Mouse (Mus musculus): ENCODE results near the gene Mavs. TPM values are rescaled to one million over a fixed set of nuclear protein-coding genes. Genes with fewer than 3 reads are reported as not detected.
A peak's percentile ranks its signal among the peaks of the same experiment; 100 is the strongest.

Mavs gene
- polyA plus RNA-seq (2015; fragmentation: Nextera tagmentation; extraction: Ambion mirVana) = 6.6 and 8.6 TPM in 2 replicates

GRCm38 (mm10) chr2:131233307-131234126, at the start of gene Mavs:
Gene Mavs, plus strand, starts transcription at chr2:131234063.
- Histone ChIP-seq H3K27ac (no peak within 1 kb of the TSS), H3K9ac (replicated peaks) (peak within 1 kb of the TSS; percentile 64), H3K36me3 (no peaks in the 10 kb centered on the region), H3K9me3 (no peaks in the 10 kb centered on the region), H3K27me3 (no peaks in the 10 kb centered on the region), H3K4me3 (replicated peaks) (peak within 1 kb of the TSS; percentile 52), H3K4me1 (replicated peaks) (peaks cover 19% of the 10 kb centered on the region), H3K4me2 (replicated peaks) (peak within 1 kb of the TSS; percentile 83)
- 8% methylated on average over 29 of the region's 29 CpGs for WGBS
- peak; percentile 100 for ATAC-seq

- peak overlapping the region; percentile 79 for H3K9ac ChIP-seq (replicated peaks)
- ATAC-seq = peak; percentile 7; the same call in 1 of the 2 replicates
- peak overlapping the region; percentile 63 for H3K4me2 ChIP-seq (replicated peaks)
- no peaks in the 10 kb centered on the region for H3K36me3 ChIP-seq
- peaks cover 3% of the 10 kb centered on the region; the same call in 1 of the 2 replicates for H3K27me3 ChIP-seq
- peak overlapping the region; percentile 70 for H3K4me3 ChIP-seq (replicated peaks)
- 2% methylated on average over 14 of the region's 14 CpGs for WGBS
- no peaks in the 10 kb centered on the region for H3K9me3 ChIP-seq
- H3K27ac ChIP-seq = peak overlapping the region; percentile 70
- peaks cover 47% of the 10 kb centered on the region for H3K4me1 ChIP-seq (replicated peaks)
Observed at GRCm38 (mm10) chr2:131186343-131186742, 47.5 kb upstream of the Mavs start.

DNA sequence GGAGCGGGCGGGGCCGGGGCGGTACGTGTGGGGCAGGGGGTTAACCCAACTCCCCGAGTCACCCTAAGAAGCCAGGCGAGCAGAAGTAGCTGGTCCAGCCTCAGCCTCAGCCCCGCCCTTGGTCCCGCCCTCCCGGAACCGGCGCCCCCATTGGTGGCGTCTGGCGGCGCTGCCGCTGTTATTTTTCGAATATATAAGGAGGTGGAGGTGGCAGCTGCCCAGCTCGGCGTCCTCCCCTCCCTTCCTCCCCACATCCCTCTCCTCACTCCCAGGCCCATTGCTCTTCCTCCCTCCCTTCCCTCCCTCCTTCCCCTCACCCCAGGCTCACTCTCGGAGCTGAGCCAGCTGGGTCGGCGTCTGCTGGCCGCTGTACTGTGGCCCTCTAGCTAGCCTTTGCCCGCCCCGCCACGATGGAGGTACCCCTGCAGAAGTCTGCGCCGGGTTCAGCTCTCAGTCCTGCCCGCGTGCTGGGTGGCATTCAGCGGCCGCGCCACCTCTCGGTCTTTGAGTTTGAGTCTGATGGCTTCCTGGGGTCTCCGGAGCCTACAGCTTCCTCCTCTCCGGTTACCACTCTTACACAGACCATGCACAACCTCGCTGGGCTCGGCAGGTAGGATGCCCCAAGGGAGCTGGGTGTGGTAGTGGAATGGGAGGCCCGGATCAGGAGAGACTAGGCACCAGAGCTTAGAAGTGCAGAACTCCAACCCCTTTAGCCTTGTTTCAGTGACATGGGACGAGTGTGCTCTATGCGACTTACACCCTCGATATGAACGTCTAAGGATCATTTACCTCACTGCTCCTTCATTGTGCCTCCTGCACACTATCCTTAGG, 46.9 kb upstream of the Mavs start, which contains the start of the genes Cdc25b and Spef1:
Gene Cdc25b, plus strand, starts transcription at position 179 of the 831 bp plus-strand sequence.
Gene Spef1, minus strand, starts transcription at position 512 of the 831 bp plus-strand sequence.
- Histone ChIP-seq H3K4me1 (replicated peaks) (peaks cover 52% of the 10 kb centered on the region), H3K27me3 (peaks cover 3% of the 10 kb centered on the region; the same call in 1 of the 2 replicates), H3K4me3 (replicated peaks) (peak within 1 kb of the TSS; percentile 70), H3K4me2 (replicated peaks) (peak within 1 kb of the TSS; percentile 63), H3K36me3 (no peaks in the 10 kb centered on the region), H3K9ac (replicated peaks) (peak within 1 kb of the TSS; percentile 79), H3K27ac (peak within 1 kb of the TSS; percentile 70), H3K9me3 (no peaks in the 10 kb centered on the region)
- under 1% methylated on average over 43 of the region's 43 CpGs for WGBS
- peak; percentile 88 for ATAC-seq

- peaks cover 3% of the 10 kb centered on the region for H3K36me3 ChIP-seq
- ATAC-seq = no peak
- peak overlapping the region; percentile 63 for H3K4me2 ChIP-seq (replicated peaks)
- H3K9ac ChIP-seq (replicated peaks) = peak overlapping the region; percentile 79
- H3K4me3 ChIP-seq (replicated peaks) = peak overlapping the region; percentile 70
- H3K4me1 ChIP-seq (replicated peaks) = peaks cover 52% of the 10 kb centered on the region
- no peaks in the 10 kb centered on the region for H3K9me3 ChIP-seq
- H3K27ac ChIP-seq = peak overlapping the region; percentile 70; the same call in 1 of the 2 replicates
- H3K27me3 ChIP-seq = peaks cover 3% of the 10 kb centered on the region; the same call in 1 of the 2 replicates
- WGBS = 19% methylated on average over 3 of the region's 3 CpGs
Observed at GRCm38 (mm10) chr2:131187602-131187922, 46.3 kb upstream of the Mavs start.

GRCm38 (mm10) chr2:131188311-131188710, 45.6 kb upstream of the Mavs start:
- peaks cover 52% of the 10 kb centered on the region for H3K4me1 ChIP-seq (replicated peaks)
- 94% methylated on average over 5 of the region's 5 CpGs for WGBS
- H3K27me3 ChIP-seq = peaks cover 3% of the 10 kb centered on the region; the same call in 1 of the 2 replicates
- peaks cover 10% of the 10 kb centered on the region for H3K36me3 ChIP-seq
- H3K4me2 ChIP-seq (replicated peaks) = peak overlapping the region; percentile 63
- ATAC-seq = no peak
- no peak overlapping the region for H3K27ac ChIP-seq
- no peaks in the 10 kb centered on the region for H3K9me3 ChIP-seq
- no peak overlapping the region for H3K4me3 ChIP-seq (replicated peaks)
- H3K9ac ChIP-seq (replicated peaks) = no peak overlapping the region

GRCm38 (mm10) chr2:131189521-131190309, 44.1 kb upstream of the Mavs start:
- ATAC-seq = no peak
- H3K4me3 ChIP-seq (replicated peaks) = no peak overlapping the region
- H3K9ac ChIP-seq (replicated peaks) = peak overlapping the region; percentile 17; the same call in 1 of the 2 replicates
- H3K9me3 ChIP-seq = no peaks in the 10 kb centered on the region
- peak overlapping the region; percentile 78 for H3K27ac ChIP-seq
- peak overlapping the region; percentile 35 for H3K4me2 ChIP-seq (replicated peaks)
- peaks cover 3% of the 10 kb centered on the region; the same call in 1 of the 2 replicates for H3K27me3 ChIP-seq
- peaks cover 23% of the 10 kb centered on the region for H3K36me3 ChIP-seq
- 43% methylated on average over 5 of the region's 5 CpGs for WGBS
- peaks cover 52% of the 10 kb centered on the region for H3K4me1 ChIP-seq (replicated peaks)

- Histone ChIP-seq H3K9me3 (no peaks in the 10 kb centered on the region), H3K4me1 (replicated peaks) (peaks cover 52% of the 10 kb centered on the region), H3K27me3 (peaks cover 3% of the 10 kb centered on the region; the same call in 1 of the 2 replicates), H3K4me3 (replicated peaks) (no peak overlapping the region), H3K9ac (replicated peaks) (no peak overlapping the region), H3K27ac (peak overlapping the region; percentile 78), H3K4me2 (replicated peaks) (peak overlapping the region; percentile 35; the same call in 1 of the 2 replicates), H3K36me3 (peaks cover 31% of the 10 kb centered on the region)
- WGBS = 5% methylated on average over 10 of the region's 10 CpGs
- peak; percentile 61 for ATAC-seq
Observed at GRCm38 (mm10) chr2:131190344-131191004, 43.4 kb upstream of the Mavs start.

- no peaks in the 10 kb centered on the region for H3K9me3 ChIP-seq
- H3K27me3 ChIP-seq = no peaks in the 10 kb centered on the region
- no peak overlapping the region for H3K9ac ChIP-seq (replicated peaks)
- peak overlapping the region; percentile 78 for H3K27ac ChIP-seq
- H3K4me2 ChIP-seq (replicated peaks) = no peak overlapping the region
- ATAC-seq = no peak
- H3K4me1 ChIP-seq (replicated peaks) = peaks cover 52% of the 10 kb centered on the region
- no peak overlapping the region for H3K4me3 ChIP-seq (replicated peaks)
- peaks cover 31% of the 10 kb centered on the region for H3K36me3 ChIP-seq
- WGBS = 54% methylated on average over 7 of the region's 7 CpGs
Observed at GRCm38 (mm10) chr2:131191005-131191390, 42.9 kb upstream of the Mavs start.

DNA sequence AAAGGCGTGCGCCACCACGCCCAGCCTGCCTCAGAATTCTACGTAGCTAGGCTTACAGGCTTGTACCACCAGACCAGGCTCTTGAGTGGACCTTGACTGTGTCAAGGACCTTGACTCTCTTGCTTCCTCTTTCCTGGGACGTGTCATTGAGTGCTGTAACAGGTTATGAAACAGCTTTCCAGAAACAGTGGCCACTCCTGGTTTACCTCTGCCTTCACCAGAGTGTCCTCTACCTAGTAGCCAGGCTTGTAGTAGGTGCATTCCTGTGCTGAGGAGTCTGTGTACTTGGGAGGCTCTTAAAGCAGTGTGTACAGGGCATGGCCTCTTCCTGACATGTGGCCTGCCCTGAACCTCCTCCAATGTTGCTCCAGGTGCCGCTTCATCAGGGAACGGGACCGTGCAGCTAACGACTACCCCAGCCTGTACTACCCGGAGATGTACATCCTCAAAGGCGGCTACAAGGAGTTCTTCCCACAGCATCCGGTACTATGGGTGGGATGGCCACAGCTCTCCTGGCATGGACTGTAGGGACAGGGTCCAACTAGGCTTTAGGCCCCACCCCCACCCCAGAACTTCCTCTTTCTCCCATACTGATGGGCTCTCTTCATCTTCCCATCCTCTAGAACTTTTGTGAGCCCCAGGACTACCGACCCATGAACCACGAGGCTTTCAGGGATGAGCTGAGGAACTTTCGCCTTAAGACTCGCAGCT, 37.1 kb upstream of the Mavs start:
- Histone ChIP-seq H3K27me3 (no peaks in the 10 kb centered on the region), H3K9ac (replicated peaks) (no peak overlapping the region), H3K27ac (no peak overlapping the region), H3K9me3 (no peaks in the 10 kb centered on the region), H3K4me2 (replicated peaks) (no peak overlapping the region), H3K4me1 (replicated peaks) (peaks cover under 1% of the 10 kb centered on the region), H3K36me3 (peaks cover 57% of the 10 kb centered on the region), H3K4me3 (replicated peaks) (no peak overlapping the region)
- 94% methylated on average over 16 of the region's 16 CpGs for WGBS
- no peak; the same call in 1 of the 2 replicates for ATAC-seq

DNA sequence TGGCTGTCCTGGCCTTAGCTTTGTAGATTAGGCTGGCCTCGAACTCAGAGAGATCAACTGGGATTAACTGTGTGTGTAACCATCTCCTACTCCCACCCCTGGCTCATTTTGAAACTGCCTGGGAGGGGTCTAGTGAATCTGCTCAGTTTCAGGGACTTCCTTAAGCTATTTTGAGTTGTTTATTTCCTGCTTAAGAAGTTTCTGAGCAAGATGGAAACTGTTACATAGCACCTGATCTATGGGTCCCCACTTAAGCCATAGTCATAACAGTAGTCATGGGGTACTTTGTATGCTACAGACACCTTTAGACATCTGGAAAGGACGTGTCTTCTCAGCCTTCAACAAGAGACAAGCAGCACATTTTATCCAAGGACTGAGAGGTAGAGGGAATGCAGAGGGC, 33.2 kb upstream of the Mavs start:
- H3K4me2 ChIP-seq (replicated peaks) = no peak overlapping the region
- no peaks in the 10 kb centered on the region for H3K9me3 ChIP-seq
- H3K27ac ChIP-seq = no peak overlapping the region
- no peak for ATAC-seq
- no peak overlapping the region for H3K4me3 ChIP-seq (replicated peaks)
- 76% methylated on average over 2 of the region's 2 CpGs for WGBS
- H3K27me3 ChIP-seq = no peaks in the 10 kb centered on the region
- no peak overlapping the region for H3K9ac ChIP-seq (replicated peaks)
- H3K36me3 ChIP-seq = peaks cover 26% of the 10 kb centered on the region
- no peaks in the 10 kb centered on the region; the same call in 1 of the 2 replicates for H3K4me1 ChIP-seq (replicated peaks)
